Mouse (Mus musculus) erythroblast, adult 5-6 weeks (primary cell): ENCODE results near the gene Cldn13. TPM values are rescaled to one million over a fixed set of nuclear protein-coding genes. Genes with fewer than 3 reads are reported as not detected.

Source experiments
- ATAC-seq: replicated peaks from 2 replicates; pipeline ENCODE4 v1.8.0; 2016; ENCODE audit warnings: moderate number of reproducible peaks, mild to moderate bottlenecking, moderate TSS enrichment, inconsistent platforms; ENCODE audit not compliant: poor library complexity, low FRiP score, severe bottlenecking
- total RNA-seq, 2 experiments: library from RNA; stranded (forward) in 1 of 2; stranded (reverse) in 1 of 2; fragments of 150-400 nt in 1 of 2; fragments of 200-764, 138-1000 nt in 1 of 2; gene quantifications; 2 replicates each; pipeline versions ENCODE4 v1.2.3 to v1.2.4; 2015 to 2017; ENCODE audit warnings: low replicate concordance in 2 of 2

Gene Cldn13
- total RNA-seq, 2 experiments from 2014 or later: 379 to 506 TPM

- ATAC-seq: no peak
These were observed 14.2 kb downstream of the Cldn13 start for GRCm38 (mm10) chr5:134901012-134901643.

GRCm38 (mm10) chr5:134897596-134897995, 17.7 kb downstream of the Cldn13 start:
- no peak for ATAC-seq

GRCm38 (mm10) chr5:134896965-134897364, 18.4 kb downstream of the Cldn13 start:
- ATAC-seq: no peak

GRCm38 (mm10) chr5:134895291-134895690, 20.0 kb downstream of the Cldn13 start:
- ATAC-seq: no peak

GRCm38 (mm10) chr5:134892717-134893116, 22.6 kb downstream of the Cldn13 start:
- ATAC-seq: no peak

GRCm38 (mm10) chr5:134891552-134891951, 23.8 kb downstream of the Cldn13 start:
- no peak for ATAC-seq

GRCm38 (mm10) chr5:134890601-134891054, 24.7 kb downstream of the Cldn13 start:
- no peak for ATAC-seq

GRCm38 (mm10) chr5:134888505-134888904, 26.8 kb downstream of the Cldn13 start:
- no peak for ATAC-seq

- no peak for ATAC-seq
These were observed 27.6 kb downstream of the Cldn13 start for GRCm38 (mm10) chr5:134887447-134888335.

GRCm38 (mm10) chr5:134883077-134883476, 32.2 kb downstream of the Cldn13 start:
- ATAC-seq: no peak; the same call in 1 of the 2 replicates

GRCm38 (mm10) chr5:134876801-134877200, 38.5 kb downstream of the Cldn13 start:
- ATAC-seq: no peak

- no peak for ATAC-seq
These were observed 40.1 kb downstream of the Cldn13 start for GRCm38 (mm10) chr5:134875245-134875644.

GRCm38 (mm10) chr5:134873956-134874879, 41.1 kb downstream of the Cldn13 start:
- no peak for ATAC-seq

- ATAC-seq: no peak
These were observed 42.3 kb downstream of the Cldn13 start for GRCm38 (mm10) chr5:134873034-134873433.

- no peak for ATAC-seq
These were observed 42.7 kb downstream of the Cldn13 start for GRCm38 (mm10) chr5:134872597-134872996.

GRCm38 (mm10) chr5:134868506-134868905, 46.8 kb downstream of the Cldn13 start:
- no peak for ATAC-seq

GRCm38 (mm10) chr5:134867320-134868144, 47.8 kb downstream of the Cldn13 start:
- ATAC-seq: no peak

GRCm38 (mm10) chr5:134865158-134865557, 50.2 kb downstream of the Cldn13 start:
- no peak for ATAC-seq
